Mouse (Mus musculus) layer of hippocampus, adult 2 months (tissue): Measurements from ENCODE around the gene Larp4. TPM values are rescaled to one million over a fixed set of nuclear protein-coding genes. Genes with fewer than 3 reads are reported as not detected.
"Not testable (repeated sequence)": the region's sequence is repeated elsewhere in the genome, so short reads cannot be mapped to it uniquely, and the experiment has no call there.

ENCODE experiments used
- DNase-seq, 2 experiments: peaks; one replicate each; pipeline ENCODE4 v3.0.0; 2022; ENCODE audit warnings: low spot score in 2 of 2
- H3K27ac ChIP-seq: fragments of 200-600 bp; 2 replicates; pipeline ENCODE4 v1.8.1; 2022
- H3K4me3 ChIP-seq: fragments of 200-600 bp; 2 replicates; pipeline ENCODE4 v1.8.1; 2022; ENCODE audit warnings: mild to moderate bottlenecking
- CTCF ChIP-seq: fragments of 200-600 bp; conservative IDR thresholded peaks from 2 replicates; pipeline ENCODE4 v1.8.1; 2022; ENCODE audit warnings: antibody characterized with exemption, mild to moderate bottlenecking, moderate library complexity
- long read RNA-seq, 2 experiments: library from polyadenylated mRNA; stranded (forward); transcript quantifications; one replicate each; pipeline ENCODE4 v2.0.0; 2021; ENCODE audit warnings: borderline mapping rate in 2 of 2
- total RNA-seq, 2 experiments: library from RNA; stranded (reverse); gene quantifications; 2 replicates each; pipeline ENCODE4 v1.2.3; 2021

The Larp4 gene
- 10 to 100 TPM; 42.5 to 50.1 TPM for total RNA-seq
- long read RNA-seq, experiment 1, full-length matches to known transcripts, result 7 of 15 reads
- long read RNA-seq, experiment 1, partial matches to known transcripts, result 1 of 15 reads
- long read RNA-seq, experiment 1, other reads (novel, unspliced or antisense), result 7 of 15 reads
- long read RNA-seq, experiment 2, full-length matches to known transcripts, result 7 of 21 reads
- long read RNA-seq, experiment 2, partial matches to known transcripts, result 1 of 21 reads
- long read RNA-seq, experiment 2, other reads (novel, unspliced or antisense), result 13 of 21 reads

DNA sequence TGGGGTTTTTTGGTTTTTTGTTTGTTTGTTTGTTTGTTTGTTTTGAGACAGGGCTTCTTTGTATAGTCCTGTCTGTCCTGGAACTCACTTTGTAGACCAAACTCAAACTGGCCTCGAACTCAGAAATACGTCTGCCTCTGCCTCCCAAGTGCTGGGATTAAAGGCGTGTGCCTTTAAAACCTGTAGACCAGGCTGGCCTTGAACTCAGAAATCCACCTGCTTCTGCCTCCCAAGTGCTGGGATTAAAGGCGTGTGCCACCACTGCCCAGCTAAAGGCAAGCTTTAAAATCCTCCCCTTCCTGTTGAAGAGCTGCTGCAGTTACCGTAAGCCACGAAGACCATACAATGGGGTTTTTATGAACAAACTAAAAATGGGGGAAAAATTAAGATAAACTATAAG lies at the start of gene Larp4:
Gene Larp4, plus strand, starts transcription at position 301 of the 400 bp plus-strand sequence.
- peak within 1 kb of the TSS; percentile 1; the same call in 1 of the 2 replicates for H3K27ac ChIP-seq
- not testable (repeated sequence) for DNase-seq, H3K4me3 ChIP-seq

DNA sequence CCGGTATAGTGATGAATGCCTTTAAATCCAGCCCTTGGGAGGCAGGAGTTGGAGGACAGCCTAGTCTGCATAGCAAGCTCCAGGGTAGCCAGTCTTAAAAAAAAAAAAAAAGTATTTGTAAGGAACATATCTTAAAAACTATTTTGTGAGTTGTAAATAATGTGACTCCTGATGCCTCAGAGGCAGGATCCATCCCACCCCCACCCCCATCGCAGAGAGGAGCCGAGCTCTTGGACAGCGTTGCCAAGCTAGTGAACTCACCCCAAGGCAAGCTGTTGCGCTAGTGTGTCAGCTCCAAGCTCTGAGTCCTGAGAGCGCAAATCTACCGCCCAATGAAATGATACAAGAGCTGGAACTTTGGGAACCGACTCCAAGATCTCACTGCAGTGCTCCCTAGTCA lies 38.6 kb upstream of the Larp4 start:
- TF ChIP-seq CTCF, result no peak

DNA sequence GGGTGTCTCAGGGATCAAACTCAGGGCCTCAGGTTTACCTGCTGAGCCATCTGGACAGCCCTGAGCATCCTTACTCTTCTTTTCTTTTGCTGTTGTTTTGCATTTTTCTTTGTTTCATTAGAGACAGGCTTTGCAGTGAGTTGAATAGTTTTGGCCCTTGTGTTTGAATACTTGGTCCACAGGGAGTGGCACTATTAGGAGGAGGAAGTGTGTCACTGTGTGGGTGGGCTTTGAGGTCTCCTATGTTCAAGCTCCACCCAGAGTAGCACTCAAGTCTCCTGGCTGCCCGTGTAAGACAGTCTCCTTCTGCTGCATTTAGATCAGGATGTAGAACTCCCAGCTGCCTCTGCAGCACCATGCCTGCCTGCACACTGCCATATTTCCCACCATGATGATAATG lies 35.4 kb upstream of the Larp4 start:
- TF ChIP-seq CTCF, result no peak
- DNase-seq, result no peak
- H3K4me3 ChIP-seq, result no peak overlapping the region
- no peak overlapping the region for H3K27ac ChIP-seq

More for the DNA sequence above, 38.6 kb upstream of the Larp4 start:
- no peak for DNase-seq
- H3K27ac ChIP-seq, result no peak overlapping the region
- H3K4me3 ChIP-seq, result no peak overlapping the region

DNA sequence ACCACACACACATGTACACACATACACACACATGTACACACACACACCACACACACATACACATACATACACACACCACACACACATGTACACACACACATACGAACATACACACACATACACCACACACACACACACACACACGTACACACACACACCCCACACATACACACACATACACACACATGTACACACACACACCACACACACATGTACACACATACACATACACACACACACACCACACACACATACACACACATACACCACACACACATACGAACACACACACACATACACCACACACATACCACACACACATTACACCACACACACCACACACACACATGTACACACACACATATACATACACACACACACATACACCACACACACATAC lies 33.2 kb upstream of the Larp4 start:
- DNase-seq, result no peak
- H3K4me3 ChIP-seq, result no peak overlapping the region

DNA sequence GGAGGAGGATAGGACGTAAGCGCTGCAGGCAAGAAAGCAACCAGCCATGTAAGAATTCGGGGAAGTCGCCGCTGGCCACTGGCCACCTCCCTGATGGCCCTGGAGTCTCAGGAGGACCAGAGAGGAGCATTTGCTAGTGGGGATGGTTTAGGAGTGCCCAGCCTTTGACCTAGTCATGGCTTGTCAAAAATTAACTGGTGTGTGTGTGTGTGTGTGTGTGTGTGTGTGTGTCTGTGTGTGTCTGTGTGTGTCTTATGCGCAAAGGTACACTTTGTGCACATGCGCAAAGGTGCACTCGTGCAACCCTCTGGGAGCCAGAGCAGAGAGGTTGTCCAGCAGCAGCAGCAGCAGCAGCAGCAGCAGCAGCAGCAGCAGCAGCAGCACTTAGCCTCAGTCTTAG lies 32.0 kb upstream of the Larp4 start:
- TF ChIP-seq CTCF, result no peak
- Histone ChIP-seq H3K27ac (no peak overlapping the region), H3K4me3 (no peak overlapping the region)
- DNase-seq, result no peak

More for the DNA sequence above, 33.2 kb upstream of the Larp4 start:
- no peak for TF ChIP-seq CTCF
- H3K27ac ChIP-seq, result no peak overlapping the region

DNA sequence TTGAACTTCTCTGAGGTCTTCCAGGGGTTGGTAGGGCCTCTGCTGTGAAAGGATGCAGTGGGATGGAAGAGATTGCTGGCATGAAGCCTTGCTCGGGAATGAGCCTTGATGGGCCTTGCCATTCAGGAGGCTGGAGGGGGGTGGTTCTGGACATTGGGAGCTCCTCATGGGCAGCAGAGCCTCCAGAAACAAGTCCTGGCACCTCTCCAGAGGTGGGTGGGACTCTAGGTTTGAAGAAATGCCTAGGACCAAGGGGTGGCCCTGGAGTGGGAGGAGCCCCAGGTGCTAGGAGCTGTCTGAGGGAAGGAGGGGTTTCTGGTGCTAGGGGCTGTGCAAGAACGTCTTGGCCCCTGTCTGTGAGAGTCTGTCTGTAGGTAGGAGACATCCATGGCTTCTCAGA lies 29.4 kb upstream of the Larp4 start:
- no peak for DNase-seq
- Histone ChIP-seq H3K27ac (no peak overlapping the region), H3K4me3 (no peak overlapping the region)
- TF ChIP-seq CTCF, result no peak

DNA sequence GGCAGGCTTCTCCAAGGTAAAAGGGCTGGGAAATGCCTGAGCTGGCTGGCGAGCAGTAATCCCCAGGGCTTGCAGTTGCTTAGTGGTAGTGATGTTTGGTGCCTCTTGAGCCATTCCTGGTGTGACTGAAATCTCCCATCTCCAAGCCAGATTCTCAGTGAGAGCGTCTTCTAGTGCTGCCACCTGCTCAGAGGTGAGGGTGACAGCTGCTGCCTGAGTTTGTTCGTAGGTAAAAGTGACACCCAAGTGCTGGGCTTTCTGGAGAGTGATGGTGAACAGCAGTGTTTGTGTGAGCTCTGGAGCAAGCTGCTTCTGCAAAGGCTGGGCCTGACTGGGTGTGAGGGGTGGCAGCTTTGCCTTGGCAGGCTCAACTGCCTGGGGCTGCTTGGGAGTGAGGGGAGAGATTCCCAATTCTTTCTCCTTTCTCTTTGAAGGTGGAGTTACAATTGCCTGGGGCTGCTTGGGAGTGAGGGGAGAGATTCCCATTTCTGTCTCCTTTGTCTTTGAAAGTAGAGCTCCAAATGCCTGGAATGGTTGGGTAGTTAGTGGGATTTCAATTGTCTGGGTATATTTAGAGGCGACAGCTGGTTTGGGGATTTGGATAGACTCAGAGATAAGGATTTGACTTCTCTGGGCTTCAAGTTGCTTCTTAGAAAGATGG lies 28.8 kb upstream of the Larp4 start:
- Histone ChIP-seq H3K27ac (no peak overlapping the region), H3K4me3 (no peak overlapping the region)
- TF ChIP-seq CTCF, result no peak
- DNase-seq, result no peak

DNA sequence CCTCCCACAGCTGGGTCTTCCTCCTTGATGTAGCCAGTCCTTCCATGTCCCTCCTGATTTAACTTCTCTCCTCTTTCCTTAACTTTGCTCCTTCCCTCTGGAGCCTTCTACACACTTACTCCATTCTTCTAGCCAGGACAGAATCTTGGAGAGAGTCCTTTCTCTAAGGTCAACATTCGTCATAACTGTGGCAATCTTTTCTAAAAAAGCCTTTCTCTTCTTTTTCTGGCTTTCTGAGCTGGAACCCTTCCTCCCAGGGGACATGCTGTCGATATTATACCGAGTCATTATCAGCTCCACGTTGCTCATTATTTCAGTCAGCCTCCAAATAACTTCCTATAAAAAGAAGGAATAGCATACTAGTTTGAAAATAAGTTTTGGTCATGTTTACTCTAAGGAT lies 14.5 kb upstream of the Larp4 start:
- TF ChIP-seq CTCF, result no peak
- DNase-seq, result no peak
- H3K27ac ChIP-seq, result no peak overlapping the region
- H3K4me3 ChIP-seq, result no peak overlapping the region

DNA sequence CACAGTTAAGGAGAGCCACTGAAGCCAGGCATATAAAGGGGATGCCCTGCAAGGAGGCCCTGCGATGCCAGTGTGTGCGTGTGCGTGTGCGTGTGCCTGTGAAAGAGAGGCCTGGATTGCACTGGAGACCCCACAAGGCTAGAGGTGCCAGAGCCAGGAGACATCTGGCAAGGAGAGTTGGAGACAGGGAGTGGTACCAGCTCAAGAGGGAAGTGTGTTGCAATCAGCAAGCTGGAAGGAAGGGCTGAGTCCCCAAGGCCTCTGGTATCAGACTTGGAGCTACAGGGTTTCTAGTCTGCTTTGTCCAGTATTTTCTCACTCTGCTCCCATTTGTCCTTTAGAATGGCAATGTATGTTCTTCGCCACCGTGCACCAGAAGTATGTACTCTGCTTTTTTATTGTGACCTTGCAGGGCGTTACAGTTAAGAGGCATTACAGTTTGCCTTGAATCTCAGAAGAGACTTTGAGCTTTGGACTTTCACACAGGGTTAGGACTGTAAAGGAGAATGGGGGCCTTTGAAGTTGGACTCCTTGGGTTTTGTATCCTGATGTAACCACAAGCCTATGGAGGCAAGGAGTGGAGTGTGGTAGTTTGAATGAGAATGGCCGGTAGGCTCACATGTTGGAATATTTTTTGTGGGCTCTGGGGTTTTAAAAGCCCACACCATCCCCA lies 4.6 kb upstream of the Larp4 start:
- TF ChIP-seq CTCF, result no peak
- no peak for DNase-seq
- Histone ChIP-seq H3K27ac (no peak overlapping the region), H3K4me3 (no peak overlapping the region)

DNA sequence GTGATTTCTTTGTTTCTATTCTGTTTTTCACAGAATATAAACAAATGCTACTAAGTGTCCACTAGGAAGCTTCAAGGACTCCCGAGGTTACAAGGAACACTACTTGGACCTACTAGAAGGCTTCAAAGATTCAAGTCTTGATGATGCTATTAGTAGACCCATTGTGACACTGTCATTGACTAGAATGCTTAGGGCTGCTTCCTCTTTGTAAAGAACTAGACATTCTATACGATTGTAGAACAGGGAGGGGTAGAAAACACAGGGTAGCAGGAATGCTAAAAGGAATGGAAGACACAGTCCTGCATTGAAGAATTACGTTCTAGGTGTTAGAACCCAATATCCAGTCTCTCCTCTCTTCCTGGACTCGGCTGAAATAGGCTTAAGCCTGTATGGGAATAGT lies 2.9 kb upstream of the Larp4 start, which contains the start of gene Fam186a:
Gene Fam186a, minus strand, starts transcription at position 101 of the 400 bp plus-strand sequence.
- H3K4me3 ChIP-seq, result no peak within 1 kb of the TSS
- no peak within 1 kb of the TSS for H3K27ac ChIP-seq
- no peak for TF ChIP-seq CTCF
- DNase-seq, result no peak

DNA sequence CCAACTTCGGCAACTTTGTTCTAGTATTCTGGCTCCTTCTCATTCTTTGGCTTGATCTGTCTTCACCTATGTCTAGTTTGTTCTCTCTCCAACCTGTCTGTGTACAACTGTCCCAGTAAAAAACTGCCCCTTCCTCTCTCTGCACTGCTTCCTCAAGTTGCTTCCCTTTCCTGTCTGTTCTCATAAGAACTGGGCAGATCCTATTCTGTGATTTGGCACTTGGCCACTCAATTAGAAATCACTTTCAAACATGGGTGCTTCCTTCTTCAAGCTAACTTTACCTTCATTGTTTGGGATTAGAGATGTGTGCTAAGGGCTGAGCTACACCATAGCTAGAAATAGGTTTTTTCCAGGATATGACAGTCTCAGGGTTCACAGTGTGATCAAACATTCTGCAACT lies 741 bp downstream of the Larp4 start:
- no peak for TF ChIP-seq CTCF
- Histone ChIP-seq H3K4me3 (no peak overlapping the region), H3K27ac (peak overlapping the region; percentile 1; the same call in 1 of the 2 replicates)
- no peak for DNase-seq

DNA sequence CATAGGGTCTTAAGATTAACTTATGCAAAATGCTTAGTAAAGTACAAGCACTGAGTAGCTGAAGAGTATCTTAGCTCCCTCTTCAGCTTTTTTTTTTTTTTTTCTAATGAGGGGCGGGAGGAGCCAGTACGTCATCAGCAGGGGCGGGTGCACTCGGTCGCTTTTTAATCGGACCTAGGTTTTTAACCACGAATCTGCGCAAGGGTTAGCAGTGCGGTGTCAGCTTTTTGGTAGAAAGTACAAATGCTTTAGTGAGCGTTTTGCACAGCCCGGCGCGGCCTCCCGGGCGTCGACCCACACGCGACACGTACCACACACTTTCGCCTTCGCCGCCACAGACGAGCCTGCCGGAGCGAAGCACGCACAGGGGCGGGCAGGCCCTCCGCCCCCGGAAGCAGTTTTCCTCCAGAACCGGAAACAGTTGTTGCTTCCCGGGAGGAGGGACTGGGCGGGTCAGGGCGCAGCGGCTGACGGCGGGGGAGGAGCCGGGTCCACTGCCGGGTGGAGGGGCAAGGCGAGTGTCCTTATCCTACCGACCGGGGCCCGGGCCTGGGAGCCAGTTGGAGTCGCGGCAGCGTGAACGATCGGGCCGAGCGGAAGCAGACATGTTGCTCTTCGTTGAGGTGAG lies 2.6 kb downstream of the Larp4 start:
- Histone ChIP-seq H3K4me3 (peak overlapping the region; percentile 79), H3K27ac (peak overlapping the region; percentile 97)
- TF ChIP-seq CTCF, result no peak
- DNase-seq, result peak; percentile 94 to 96
